Mouse (Mus musculus) heart, postnatal 36 days (tissue): ENCODE data around the gene Slc47a2. TPM values are rescaled to one million over a fixed set of nuclear protein-coding genes. Genes with fewer than 3 reads are reported as not detected.
A peak's percentile ranks its signal among the peaks of the same experiment; 100 is the strongest.

Experiments
- DNase-seq, 2 experiments: peaks; one replicate each; pipeline ENCODE4 v3.0.0; 2021 to 2022
- intact Hi-C: fragments of 180-260 bp; cut with DNase I; formaldehyde crosslinking; loops from one replicate; pipeline ENCODE4 v1.15.1; 2025
- total RNA-seq, 2 experiments: library from RNA; stranded (reverse); gene quantifications; 2 replicates each; pipeline ENCODE4 v1.2.3; 2021

Slc47a2 gene
- total RNA-seq, 2 experiments from 2014 or later = not detected

DNA sequence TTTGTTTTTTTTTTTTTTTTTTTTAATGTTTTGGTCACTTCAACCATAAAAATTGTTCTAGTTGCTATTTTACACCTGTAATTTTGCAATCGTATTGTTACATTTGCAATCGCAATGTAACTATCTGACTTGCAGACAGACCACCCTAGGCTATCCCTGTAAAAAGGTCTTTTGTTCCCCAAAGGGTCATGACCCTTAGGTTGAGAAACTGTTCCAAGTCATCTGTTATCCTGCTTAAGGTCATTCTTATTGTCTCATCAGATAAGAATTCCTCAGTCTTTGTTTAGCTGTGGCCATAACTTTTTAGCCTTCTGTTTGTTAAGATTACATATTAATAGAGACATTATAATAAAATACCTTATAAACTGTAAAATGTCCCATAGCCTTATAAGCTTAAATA, 49.4 kb downstream of the Slc47a2 start:
- no peak for DNase-seq

DNA sequence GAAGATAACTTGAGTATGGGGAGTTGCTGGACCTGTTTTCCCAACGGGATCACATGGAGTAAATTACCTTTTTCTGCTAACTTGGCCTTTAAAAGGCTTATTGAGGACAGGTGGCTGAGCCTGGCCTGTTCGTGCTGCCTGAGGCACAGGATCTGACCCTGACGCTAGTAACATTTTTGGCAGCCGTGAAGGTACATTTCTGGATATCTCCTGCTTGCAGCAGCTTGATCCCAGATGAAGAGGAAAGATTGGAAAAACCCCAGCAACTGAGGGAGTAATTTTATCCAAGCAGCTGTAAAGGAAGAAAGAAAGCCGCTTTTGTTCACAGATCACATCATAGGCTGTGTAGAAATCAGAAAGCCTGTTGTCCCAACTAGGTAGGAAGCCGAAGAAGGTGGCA, 58.3 kb downstream of the Slc47a2 start:
- DNase-seq = no peak
- intact Hi-C loops = no loop called here

More for the DNA sequence above, 49.4 kb downstream of the Slc47a2 start:
- intact Hi-C loops = no loop called here

DNA sequence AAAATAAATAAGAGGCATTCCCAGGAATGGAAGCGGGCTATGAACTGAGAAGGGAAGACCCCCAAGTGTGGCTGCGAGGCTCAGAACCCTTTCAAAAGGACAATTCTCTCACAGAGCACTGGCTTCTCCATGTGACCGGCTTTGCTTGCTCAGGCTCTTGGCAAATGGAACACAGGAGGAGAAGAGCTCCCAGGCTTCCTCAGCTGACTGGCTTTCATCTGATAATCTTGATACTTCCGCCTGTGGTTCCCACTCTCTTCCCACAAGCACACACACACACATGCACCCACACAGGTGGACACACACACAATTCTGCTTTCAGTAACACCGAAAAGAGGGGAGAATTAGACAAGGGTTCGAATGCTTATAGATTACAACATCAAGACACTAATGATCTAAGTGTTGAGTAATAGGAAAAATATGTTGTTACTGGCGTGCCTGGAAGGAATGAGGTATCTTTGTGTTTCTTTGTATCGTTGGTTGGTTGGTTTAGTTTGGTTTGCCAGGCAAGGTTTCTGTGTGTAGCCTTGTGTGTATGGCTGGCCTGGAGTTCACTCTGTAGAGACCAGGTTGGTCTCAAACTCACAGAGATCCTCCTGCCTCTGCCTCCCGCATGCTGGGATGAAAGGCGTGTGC, 59.1 kb downstream of the Slc47a2 start:
- no peak for DNase-seq
- intact Hi-C loops = no loop called here

DNA sequence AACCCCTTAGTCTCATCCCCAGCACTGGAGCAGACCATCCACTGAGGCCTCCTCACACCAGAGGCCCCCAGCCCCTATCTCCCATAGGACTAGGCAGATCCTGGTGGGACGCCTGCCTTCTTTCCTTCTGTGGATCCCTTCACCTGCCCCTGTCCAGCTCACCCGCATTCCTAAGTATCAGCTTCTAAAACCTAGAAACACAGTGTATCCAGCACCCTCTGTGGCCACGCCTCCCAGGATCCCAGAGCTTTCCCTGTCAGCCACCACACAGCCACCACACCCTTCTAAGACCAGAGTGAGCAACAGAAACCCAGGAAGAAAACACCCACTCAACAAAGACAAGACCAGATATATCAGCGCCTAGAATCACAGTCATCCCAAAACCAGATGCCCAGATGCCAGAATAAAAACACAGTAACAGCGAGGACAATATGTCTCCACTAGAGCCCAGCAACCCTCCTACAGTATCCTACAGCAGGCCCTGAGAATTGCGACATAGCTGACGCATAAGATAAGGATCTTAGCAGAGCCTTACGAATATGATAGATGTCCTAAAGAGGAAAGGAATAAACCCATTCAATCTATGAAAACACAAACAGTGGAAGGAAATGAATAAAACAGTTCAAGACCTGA, 64.1 kb downstream of the Slc47a2 start:
- no peak for DNase-seq
- intact Hi-C loops = no loop called here

DNA sequence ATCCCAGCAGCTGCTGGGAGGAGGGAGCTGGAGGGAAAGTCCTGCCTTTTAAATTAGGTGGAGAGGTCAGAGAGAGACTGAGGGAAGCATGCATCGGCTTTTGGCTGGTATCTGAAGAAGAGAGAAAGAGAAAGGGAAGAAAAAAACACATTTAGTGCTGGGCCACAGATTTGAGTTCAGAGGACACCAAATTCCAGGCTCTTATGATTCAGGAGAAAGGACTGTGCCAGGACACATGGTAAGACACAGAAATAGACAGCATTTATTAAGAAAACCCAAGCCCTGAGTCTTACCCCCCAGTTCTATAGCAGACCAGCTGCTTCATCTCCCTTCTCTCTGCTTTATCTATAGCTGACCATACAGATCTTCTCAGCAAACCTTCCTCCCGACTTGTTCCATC, 64.7 kb downstream of the Slc47a2 start:
- intact Hi-C loops = no loop called here

DNA sequence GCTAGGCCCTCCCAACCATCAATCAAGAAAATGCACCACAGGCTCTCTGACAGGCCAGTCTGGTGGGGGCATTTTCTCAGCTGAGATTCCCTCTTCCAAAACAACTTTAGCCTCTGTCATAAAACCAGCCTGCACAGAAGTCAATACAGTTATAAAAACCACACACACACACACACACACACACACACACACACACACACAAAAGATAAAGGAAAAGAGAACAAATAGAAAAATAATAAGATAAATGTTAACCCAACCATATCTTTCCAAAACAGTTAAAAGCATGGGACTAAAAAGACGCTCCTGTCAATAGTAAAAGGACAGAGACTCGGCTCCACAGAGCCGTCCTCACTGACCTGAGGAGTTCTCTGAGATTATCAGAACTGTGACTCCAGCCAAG, 66.2 kb downstream of the Slc47a2 start:
- no peak for DNase-seq
- intact Hi-C loops = no loop called here

More for the DNA sequence above, 64.7 kb downstream of the Slc47a2 start:
- no peak for DNase-seq

DNA sequence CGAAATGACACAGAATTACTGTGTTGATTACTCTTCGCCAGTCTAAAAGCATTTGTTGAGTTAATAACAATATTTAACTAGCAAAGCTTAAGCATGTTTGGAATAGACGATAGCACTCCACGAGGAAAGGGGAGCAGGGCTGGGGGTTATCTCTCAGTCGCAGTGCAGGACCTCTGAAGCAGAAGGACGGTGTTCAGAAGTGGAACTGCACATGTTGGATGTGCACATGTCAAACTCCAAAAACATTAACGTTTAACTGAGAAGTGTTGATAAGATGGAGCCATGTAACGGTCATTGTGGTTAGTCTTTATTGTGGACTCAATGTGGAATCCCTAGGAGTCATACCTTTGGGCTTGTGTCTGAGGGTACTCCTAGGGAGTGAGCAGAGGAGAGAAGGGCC, 67.6 kb downstream of the Slc47a2 start:
- intact Hi-C loops = no loop called here
- DNase-seq = no peak

DNA sequence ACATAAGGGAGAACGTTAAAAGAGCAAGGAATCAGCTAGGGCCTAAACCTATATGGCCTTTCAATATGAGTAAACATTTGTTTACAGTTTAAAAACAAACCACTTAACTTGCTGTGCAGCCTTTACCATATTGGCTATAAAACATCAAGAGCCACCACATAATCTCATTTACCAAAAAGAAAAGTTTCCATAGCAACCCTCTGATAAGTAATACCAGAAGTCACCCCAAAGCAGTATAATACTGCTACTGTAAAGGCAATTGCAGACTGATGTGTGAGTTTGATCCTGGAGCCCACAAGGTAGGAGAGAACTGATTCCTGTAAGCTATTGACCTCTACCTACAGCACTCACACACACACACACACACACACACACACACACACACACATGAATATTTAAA, 68.2 kb downstream of the Slc47a2 start:
- DNase-seq = no peak
- intact Hi-C loops = no loop called here

DNA sequence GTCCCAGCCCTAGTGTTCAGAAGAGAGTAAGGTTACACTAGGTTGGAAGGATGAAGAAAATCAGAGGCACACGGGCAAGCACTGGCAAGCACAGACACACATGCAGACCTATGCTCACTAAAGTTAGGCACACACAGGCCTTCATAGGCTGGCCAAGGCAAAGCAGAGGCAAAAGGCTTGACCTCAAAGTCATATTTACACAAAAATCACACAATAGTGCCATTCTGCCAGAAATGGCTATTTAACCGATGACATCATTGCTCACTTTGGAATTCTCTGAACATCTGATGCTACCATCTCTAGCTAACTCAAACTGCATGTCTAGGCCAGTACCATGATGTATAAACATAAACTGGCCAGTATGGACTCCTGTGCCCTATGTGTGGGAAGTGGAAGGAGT, 68.7 kb downstream of the Slc47a2 start:
- DNase-seq = no peak
- intact Hi-C loops = no loop called here

DNA sequence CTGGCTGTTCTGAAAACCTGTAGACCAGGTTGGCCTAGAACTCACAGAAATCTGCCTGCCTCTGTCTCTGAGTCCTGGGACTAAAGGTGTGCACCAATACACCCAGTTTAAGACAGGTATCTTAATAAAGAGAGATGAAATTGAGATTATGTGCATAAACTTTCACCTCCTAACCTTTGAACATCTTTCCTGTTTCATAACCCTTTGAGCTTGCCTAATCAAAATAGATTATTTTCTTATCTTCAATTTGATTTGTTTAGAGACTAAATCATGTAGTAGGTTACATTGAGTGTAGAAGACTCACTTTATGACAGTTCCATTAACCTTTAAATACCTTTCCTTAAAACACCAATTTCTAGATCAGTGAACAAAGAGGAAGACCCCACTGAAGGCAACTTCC, 71.0 kb downstream of the Slc47a2 start:
- no peak for DNase-seq
- intact Hi-C loops = no loop called here

DNA sequence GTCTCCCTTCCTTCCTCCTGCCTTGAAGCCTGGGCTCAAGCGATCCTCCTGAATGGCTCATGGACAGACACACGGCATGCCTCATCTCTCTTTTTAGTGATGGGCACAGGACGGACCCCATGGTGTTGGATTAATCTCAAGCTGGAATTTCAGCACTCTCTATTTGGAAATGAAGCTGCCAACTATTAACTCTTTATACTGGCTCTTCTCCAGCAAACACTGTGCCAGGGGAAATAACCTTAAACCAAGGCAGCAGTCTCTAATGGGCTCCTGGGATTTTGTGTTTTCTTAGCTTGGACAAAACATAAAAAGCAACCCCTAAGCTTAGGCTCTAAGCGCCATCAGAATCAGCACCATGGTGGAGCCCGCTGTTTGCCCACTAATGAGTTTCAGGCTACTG, 72.3 kb downstream of the Slc47a2 start:
- DNase-seq = no peak
- intact Hi-C loops = no loop called here

DNA sequence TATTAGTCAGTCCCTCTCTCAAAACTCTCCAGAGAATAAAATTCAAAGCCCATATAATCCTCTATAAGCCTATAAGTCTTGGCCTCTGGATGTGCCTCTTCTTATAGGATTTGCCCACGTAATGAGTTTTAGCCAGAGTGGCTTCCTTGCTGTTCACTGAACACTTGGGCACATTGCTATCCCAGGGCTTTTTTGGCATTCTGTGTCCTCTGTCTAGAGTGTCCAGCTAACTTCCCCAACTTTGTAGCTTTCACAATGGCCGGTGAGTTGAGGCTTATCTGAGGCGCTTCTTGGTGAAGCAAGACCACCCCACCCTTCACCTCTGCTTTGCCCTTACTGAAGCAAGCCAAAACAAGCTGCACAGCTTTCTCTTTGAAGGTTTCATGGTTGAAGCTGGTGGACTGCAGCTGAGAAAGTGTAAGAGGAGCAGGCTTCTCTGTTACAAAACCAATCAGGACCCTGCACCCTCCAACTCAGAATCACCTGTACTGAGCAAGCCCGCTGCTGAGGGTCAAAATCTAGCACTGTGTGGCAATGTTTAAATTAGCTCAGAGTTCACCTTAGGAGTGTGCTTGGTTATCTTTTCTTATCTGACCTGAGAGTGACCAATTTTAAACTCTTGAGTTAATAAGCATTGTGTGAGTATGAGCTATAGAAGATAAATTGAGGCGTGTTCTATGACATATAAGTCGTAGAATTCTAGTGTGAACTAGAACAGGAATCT, 73.9 kb downstream of the Slc47a2 start:
- intact Hi-C loops = loop anchor here (5.0 to 10.0 kb wide), 2 partner anchors 36 to 334 kb away; partner anchors contain the start of gene Map2k3
- no peak for DNase-seq

DNA sequence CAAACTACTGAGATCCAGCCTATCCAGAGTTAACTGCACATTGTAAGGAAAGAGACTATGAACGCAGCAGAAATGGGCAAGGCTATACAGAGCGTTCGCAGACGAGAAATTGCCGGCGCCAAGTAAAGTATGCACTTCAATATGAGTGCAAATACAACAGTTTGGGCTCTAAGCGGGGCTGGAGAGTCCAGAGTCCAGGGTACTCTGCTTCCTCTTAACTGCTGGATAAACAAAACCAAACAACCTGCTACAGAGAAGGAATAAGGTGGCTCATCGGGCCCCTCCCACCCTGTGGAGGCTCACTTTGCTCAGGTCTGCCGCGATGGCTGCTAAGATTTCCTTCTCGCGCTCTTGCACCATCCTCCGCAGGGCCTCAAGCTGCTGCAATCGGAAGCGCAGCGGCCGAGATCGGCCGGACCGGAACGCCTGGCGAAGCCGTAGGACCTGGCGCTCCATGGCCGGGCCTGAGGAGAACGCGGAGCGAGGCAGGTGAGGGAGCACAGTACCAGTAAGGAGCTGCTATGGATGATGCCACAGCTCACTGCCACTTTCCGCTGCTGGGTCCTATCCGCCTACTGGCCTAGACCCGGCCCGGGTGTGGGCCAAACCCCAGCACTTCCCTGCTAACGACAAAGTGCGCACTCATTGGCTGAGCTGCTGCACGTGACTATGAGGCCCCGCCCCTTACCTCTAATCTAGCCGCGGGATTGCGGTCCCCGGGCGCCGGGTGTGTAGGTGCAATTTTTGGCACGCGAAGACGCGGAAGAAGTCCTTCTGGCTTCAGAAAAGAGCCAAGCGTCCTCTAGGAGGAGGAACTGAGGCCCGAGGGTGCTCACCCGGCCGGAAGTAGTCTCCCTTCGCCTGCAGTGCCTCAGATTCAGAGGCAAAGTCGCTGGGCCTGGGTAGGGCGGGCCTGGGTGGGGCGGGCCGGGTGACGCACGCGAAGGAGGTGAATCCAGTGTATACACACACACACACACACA, 75.8 kb downstream of the Slc47a2 start, which contains the start of gene Aldh3a2:
Gene Aldh3a2, minus strand, starts transcription at position 914 of the 983 bp plus-strand sequence.
- peak; percentile 95 for DNase-seq
- intact Hi-C loops = loop anchor here (2.0 to 10.0 kb wide), 3 partner anchors 34 to 332 kb away; partner anchors contain the start of gene Map2k3

DNA sequence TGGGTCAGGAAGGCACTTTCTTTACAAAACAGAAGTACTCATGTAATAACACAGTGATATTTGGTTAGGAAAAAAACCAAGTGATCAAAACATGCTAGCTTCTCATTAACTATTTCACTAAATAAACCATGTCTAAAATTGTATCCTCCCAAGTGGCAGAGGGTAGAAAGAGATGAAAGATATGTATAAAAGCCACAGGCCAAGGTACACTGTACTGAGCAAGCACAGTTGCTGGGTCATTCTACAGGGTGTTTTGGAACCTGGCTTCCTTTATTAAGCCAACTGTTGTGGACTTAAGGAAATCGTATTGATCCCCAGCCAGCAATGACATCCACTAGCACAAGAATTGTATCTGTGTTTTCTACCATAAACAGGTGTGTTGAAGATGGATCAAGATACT, 78.8 kb downstream of the Slc47a2 start:
- intact Hi-C loops = loop anchor here (10.0 kb wide), 1 partner anchor 329 kb away; the partner anchor contains the start of gene Map2k3
- DNase-seq = no peak

DNA sequence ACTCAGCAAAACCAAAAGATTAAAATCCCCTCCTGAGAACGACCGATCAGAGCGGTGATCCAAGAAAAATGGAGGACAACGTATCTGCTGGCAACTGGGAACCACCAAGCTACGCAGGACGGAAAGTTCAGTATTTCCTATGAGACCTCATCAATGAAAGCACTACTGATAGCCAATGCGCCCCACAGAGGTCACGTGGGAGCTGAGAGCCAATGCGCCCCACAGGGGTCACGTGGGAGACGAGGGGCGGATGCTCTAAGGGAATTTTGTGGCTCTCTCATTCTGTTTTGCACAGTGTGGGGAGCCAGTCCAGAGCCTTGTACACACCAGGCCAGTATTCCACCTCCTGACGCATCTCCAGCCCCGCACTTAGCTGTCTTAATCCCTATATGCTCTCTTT, 80.1 kb downstream of the Slc47a2 start:
- intact Hi-C loops = loop anchor here (10.0 kb wide), 1 partner anchor 328 kb away; the partner anchor contains the start of gene Map2k3
- DNase-seq = no peak

DNA sequence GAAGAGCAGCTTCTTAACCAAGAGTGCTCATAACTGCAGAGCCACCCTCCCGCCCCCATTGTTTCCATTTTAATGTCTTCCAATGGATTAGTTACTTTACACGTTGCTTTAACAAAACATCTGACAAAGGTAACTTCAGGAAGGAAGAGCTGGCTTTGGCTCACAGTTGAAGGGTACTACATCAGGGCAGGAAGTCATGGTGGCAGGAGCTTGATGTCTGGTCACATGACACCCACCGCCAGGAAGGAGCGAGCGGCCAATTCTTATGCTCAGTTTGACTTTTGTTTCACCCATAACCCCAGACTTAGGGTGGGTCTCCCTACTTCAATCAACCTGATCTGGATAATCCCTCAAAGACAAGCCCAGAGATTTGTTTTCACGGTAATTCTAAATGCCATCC, 83.6 kb downstream of the Slc47a2 start:
- no peak for DNase-seq
- intact Hi-C loops = no loop called here

DNA sequence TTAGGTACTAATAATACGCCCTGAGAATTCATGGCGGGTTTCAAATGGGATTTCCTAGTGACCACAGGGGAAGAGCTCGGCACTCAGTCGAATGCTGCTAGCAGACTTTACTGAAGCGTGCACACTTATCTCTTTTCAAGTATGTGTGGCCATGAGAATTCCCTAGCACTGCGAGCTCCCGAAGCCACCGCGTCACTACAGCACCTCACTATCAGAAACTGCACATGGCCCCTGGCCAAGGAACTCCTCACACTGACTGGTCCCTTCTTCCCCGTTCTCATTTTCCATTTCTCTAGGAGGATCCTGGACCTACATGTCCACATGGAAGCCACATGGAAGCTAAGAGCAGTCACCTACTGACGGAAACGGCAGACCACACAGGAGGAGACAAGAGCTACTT, 89.9 kb downstream of the Slc47a2 start:
- no peak for DNase-seq
- intact Hi-C loops = no loop called here

DNA sequence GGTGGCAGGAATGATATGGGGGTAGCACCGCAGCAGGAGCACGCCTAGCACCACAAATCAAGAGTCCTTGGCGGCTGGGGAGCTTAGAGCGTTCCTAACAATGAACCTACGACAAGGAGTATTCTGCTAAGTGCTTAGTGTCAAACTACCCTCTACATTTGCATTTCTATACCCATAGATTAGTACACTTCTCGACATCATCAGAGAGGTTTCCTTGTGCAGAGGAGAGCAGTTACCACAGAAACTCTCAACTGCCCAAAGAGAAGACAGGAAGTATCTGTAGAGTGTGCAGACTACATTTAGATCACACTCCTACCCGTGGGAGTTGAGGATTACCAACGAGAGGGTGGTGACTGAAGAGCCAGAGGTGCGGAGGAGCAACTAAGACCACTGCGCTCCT, 90.9 kb downstream of the Slc47a2 start:
- intact Hi-C loops = no loop called here
- DNase-seq = no peak
